Mouse (Mus musculus) urinary bladder, postnatal 4 days (tissue): ENCODE measurements at regions not wholly inside any gene's neighbourhood (a gene's known extent, or its start where the extent isn't known, plus 50 kb on each side); places are given as distances from the start of the nearest gene placed in this dataset.

Experiments
- DNase-seq, 2 experiments: peaks; one replicate each; pipeline ENCODE4 v3.0.0; 2021 to 2022; ENCODE audit warnings: low spot score in 2 of 2

GRCm38 (mm10) chr7:92984701-92985682 lies 94.7 kb upstream of the Fam181b start:
- DNase-seq, result no peak

- DNase-seq, result no peak
Observed at GRCm38 (mm10) chr7:92985683-92986070, 94.0 kb upstream of the Fam181b start.

- DNase-seq, result no peak
Observed at GRCm38 (mm10) chr7:92998886-92999285, 80.8 kb upstream of the Fam181b start.

GRCm38 (mm10) chr7:93006694-93007231 lies 72.9 kb upstream of the Fam181b start:
- peak in 1 of 2 experiments; percentile 22 for DNase-seq

GRCm38 (mm10) chr7:93007721-93008120 lies 71.9 kb upstream of the Fam181b start:
- DNase-seq, result no peak

- no peak for DNase-seq
Observed at GRCm38 (mm10) chr7:93019390-93019789, 60.3 kb upstream of the Fam181b start.

- no peak for DNase-seq
Observed at GRCm38 (mm10) chr7:93023489-93024130, 56.1 kb upstream of the Fam181b start.

GRCm38 (mm10) chr7:93026231-93026630 lies 53.4 kb upstream of the Fam181b start:
- DNase-seq, result no peak
